Mouse (Mus musculus): Measurements from ENCODE around the gene Foxp4. TPM values are rescaled to one million over a fixed set of nuclear protein-coding genes. Genes with fewer than 3 reads are reported as not detected.

Gene Foxp4
- total and polyA plus RNA-seq, 3 experiments, result 3.3 to 41.7 (median 9.9) TPM

DNA sequence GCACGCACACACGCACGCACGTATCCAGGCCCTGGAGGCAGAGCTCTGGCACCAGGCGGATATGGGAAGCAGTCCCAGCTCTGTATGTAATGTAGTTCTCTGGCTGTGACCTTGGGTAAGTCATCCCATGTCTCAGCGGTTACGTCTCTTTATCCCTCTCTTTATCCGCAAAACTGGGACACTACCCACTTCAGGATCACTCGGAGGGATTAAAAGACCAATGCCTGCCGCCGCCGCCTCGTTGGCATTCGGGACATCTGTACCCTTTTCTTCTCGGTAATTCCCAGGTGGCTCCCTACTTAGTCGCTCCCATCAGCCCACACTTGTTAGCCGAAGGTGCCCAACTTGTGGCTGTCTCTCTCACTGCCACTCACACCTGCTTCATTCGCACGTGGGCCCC is 35.2 kb downstream of the Foxp4 start:
- dilution Hi-C loops (cut with MboI; ENCODE audit: extremely low pct_ligation_motif_present, extremely low pct_unique_long_range_greater_than_20kb, low sequenced_read_pairs), result no loop called here
- no peak overlapping the region for H3K9ac ChIP-seq (ENCODE audit: insufficient read depth, low read depth)
- peaks cover 10 to 70% of the 10 kb centered on the region in 2 experiments for H3K36me3 ChIP-seq (replicated peaks in 1 of 2; ENCODE audit: control insufficient read depth in 1 of 2, insufficient read depth in 1 of 2, low read length in 1 of 2)
- no peak overlapping the region for H3K4me3 ChIP-seq (replicated peaks in 1 of 3; ENCODE audit: low read depth in 2 of 3, low read length in 2 of 3, poor library complexity in 1 of 3)
- TF ChIP-seq KAT2A (IDR thresholded peaks at IDR 0.05; ENCODE audit: insufficient replicate concordance, low read length) (no peak), TBP (conservative IDR thresholded peaks at IDR 0.05; ENCODE audit: low read depth, low read length) (no peak)
- peaks cover 9 to 53% of the 10 kb centered on the region in 2 experiments for H3K4me1 ChIP-seq (ENCODE audit: control insufficient read depth in 1 of 2, insufficient read depth in 2 of 2)
- no peak for DNase-seq (ENCODE audit: extremely low read depth)
- H3K79me2 ChIP-seq (replicated peaks; ENCODE audit: control insufficient read depth, extremely low read depth, insufficient read depth, poor library complexity, severe bottlenecking), result no peaks in the 10 kb centered on the region
- in situ Hi-C loops (cut with MboI; ENCODE audit: low pct_ligation_motif_present, low pct_unique_long_range_greater_than_20kb, low sequenced_read_pairs), result no loop called here
- H3K27me3 ChIP-seq (replicated peaks), result no peaks in the 10 kb centered on the region
- no peak overlapping the region for H3K27ac ChIP-seq (ENCODE audit: insufficient read depth, low read depth)
- no peak overlapping the region for H3K4me2 ChIP-seq (ENCODE audit: insufficient read depth, low read depth, poor library complexity, severe bottlenecking)
- H3K9me3 ChIP-seq (replicated peaks; ENCODE audit: low read length), result no peaks in the 10 kb centered on the region

- Histone ChIP-seq H3K9ac (ENCODE audit: insufficient read depth, low read depth) (no peak overlapping the region), H3K36me3 (replicated peaks in 1 of 2; ENCODE audit: control insufficient read depth in 1 of 2, insufficient read depth in 1 of 2, low read length in 1 of 2) (peaks cover 16 to 70% of the 10 kb centered on the region in 2 experiments), H3K4me1 (ENCODE audit: control insufficient read depth in 1 of 2, insufficient read depth in 2 of 2) (peaks cover 9 to 58% of the 10 kb centered on the region in 2 experiments), H3K9me3 (replicated peaks; ENCODE audit: low read length) (no peaks in the 10 kb centered on the region), H3K4me2 (ENCODE audit: insufficient read depth, low read depth, poor library complexity, severe bottlenecking) (no peak overlapping the region), H3K79me2 (replicated peaks; ENCODE audit: control insufficient read depth, extremely low read depth, insufficient read depth, poor library complexity, severe bottlenecking) (no peaks in the 10 kb centered on the region), H3K27ac (ENCODE audit: insufficient read depth, low read depth) (no peak overlapping the region), H3K4me3 (replicated peaks in 1 of 3; ENCODE audit: low read depth in 2 of 3, low read length in 2 of 3, poor library complexity in 1 of 3) (no peak overlapping the region), H3K27me3 (replicated peaks) (no peaks in the 10 kb centered on the region)
- dilution Hi-C loops (cut with MboI; ENCODE audit: extremely low pct_ligation_motif_present, extremely low pct_unique_long_range_greater_than_20kb, low sequenced_read_pairs), result no loop called here
- in situ Hi-C loops (cut with MboI; ENCODE audit: low pct_ligation_motif_present, low pct_unique_long_range_greater_than_20kb, low sequenced_read_pairs), result no loop called here
- DNase-seq (ENCODE audit: extremely low read depth), result no peak
- TF ChIP-seq NELFE (IDR thresholded peaks at IDR 0.05; ENCODE audit: low read depth, low read length) (no peak), ZMIZ1 (IDR thresholded peaks at IDR 0.05; ENCODE audit: low read depth, low read length) (no peak), ZKSCAN1 (IDR thresholded peaks at IDR 0.05; ENCODE audit: borderline replicate concordance, low read depth, low read length) (no peak), CHD1 (IDR thresholded peaks at IDR 0.05; ENCODE audit: low read depth, low read length) (no peak), MXI1 (IDR thresholded peaks at IDR 0.05; ENCODE audit: low read depth, low read length) (no peak), E2F4 (IDR thresholded peaks at IDR 0.05; ENCODE audit: insufficient replicate concordance, low read depth, low read length) (no peak), SMC3 (IDR thresholded peaks at IDR 0.05; ENCODE audit: low read depth, low read length) (no peak), UBTF (IDR thresholded peaks at IDR 0.05; ENCODE audit: low read depth, low read length) (no peak)
Observed at GRCm38 (mm10) chr17:47888641-47889040, 35.8 kb downstream of the Foxp4 start.

GRCm38 (mm10) chr17:47888155-47888455 is 36.3 kb downstream of the Foxp4 start:
- TF ChIP-seq ZC3H11A (IDR thresholded peaks at IDR 0.05; ENCODE audit: low read depth, low read length), result no peak
- H3K79me2 ChIP-seq (replicated peaks; ENCODE audit: control insufficient read depth, extremely low read depth, insufficient read depth, poor library complexity, severe bottlenecking), result no peaks in the 10 kb centered on the region
- H3K27ac ChIP-seq (ENCODE audit: insufficient read depth, low read depth), result no peak overlapping the region
- DNase-seq (ENCODE audit: extremely low read depth), result peak; percentile 68
- no peaks in the 10 kb centered on the region for H3K27me3 ChIP-seq (replicated peaks)
- peaks cover 9 to 61% of the 10 kb centered on the region in 2 experiments for H3K4me1 ChIP-seq (ENCODE audit: control insufficient read depth in 1 of 2, insufficient read depth in 2 of 2)
- H3K36me3 ChIP-seq (replicated peaks in 1 of 2; ENCODE audit: control insufficient read depth in 1 of 2, insufficient read depth in 1 of 2, low read length in 1 of 2), result peaks cover 18 to 71% of the 10 kb centered on the region in 2 experiments
- H3K4me3 ChIP-seq (replicated peaks in 1 of 3; ENCODE audit: low read depth in 2 of 3, low read length in 2 of 3, poor library complexity in 1 of 3), result peak overlapping the region in 1 of 3 experiments; percentile 32
- H3K9me3 ChIP-seq (replicated peaks; ENCODE audit: low read length), result no peaks in the 10 kb centered on the region
- dilution Hi-C loops (cut with MboI; ENCODE audit: extremely low pct_ligation_motif_present, extremely low pct_unique_long_range_greater_than_20kb, low sequenced_read_pairs), result no loop called here
- H3K9ac ChIP-seq (ENCODE audit: insufficient read depth, low read depth), result no peak overlapping the region
- in situ Hi-C loops (cut with MboI; ENCODE audit: low pct_ligation_motif_present, low pct_unique_long_range_greater_than_20kb, low sequenced_read_pairs), result no loop called here
- H3K4me2 ChIP-seq (ENCODE audit: insufficient read depth, low read depth, poor library complexity, severe bottlenecking), result no peak overlapping the region; the same call in 1 of the 2 replicates
